Mouse (Mus musculus) spleen, adult 2 months (tissue): Measurements from ENCODE around the gene Gm10318.

Experiments
- CTCF ChIP-seq: fragments of 200-500 bp; IDR thresholded peaks from 2 replicates; pipeline ENCODE4 v1.5.1; 2011; ENCODE audit warnings: mild to moderate bottlenecking, inconsistent platforms; ENCODE audit not compliant: insufficient read depth, insufficient read length, insufficient replicate concordance; ENCODE audit errors: extremely low read depth
- POLR2A ChIP-seq: fragments of 200-500 bp; IDR thresholded peaks from 2 replicates; pipeline ENCODE4 v1.6.1; 2011; ENCODE audit warnings: low read depth, low read length, inconsistent platforms

DNA sequence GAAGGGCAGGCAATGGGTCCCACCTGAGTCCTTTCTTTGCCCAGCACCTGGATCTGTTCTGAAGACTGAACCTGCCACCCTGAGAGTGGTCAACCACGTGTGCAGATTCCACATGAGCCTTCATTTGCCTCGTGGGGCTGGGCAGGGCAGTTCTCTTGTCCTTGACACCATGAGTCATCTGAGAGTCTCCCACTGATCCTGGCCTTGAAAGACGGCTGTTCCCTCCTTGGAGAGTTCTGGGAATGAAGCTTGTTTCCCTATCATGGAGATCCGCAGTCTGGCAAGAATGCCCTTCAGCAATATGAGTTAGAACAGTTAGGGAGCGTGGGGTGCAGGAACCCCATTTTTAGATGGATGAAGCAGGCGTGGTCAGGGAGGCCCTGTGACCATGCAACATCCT lies 13.7 kb upstream of the Gm10318 start:
- TF ChIP-seq CTCF (no peak), POLR2A (no peak)
